ENCODE assay signal across 15 mouse cellular contexts in the genomic region with DNA sequence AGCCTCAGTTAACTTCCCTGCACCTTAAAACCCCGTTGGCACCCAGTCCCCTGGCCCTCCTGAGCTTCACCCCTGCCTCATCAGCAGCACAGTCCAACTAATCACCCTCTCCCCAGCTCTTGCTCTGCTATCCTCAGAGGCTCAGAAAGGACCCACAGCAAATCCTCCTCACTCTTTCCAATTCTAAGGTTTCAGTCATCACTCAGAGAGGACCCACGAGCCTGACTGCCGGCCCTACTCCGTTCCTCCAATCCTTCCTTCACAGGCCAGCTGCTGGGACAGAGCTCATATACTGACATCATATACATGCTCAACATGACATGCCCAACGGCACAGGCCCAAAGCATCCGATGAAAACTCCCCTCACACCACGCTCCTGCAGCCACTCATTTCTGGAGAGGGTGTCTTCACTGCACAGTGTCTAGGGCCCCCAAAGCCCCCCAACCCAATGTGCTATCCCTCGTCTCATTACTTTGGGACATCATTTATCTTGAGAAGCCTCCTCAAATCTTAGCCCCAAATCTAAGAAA. TPM values are rescaled to one million over a fixed set of nuclear protein-coding genes. Genes with fewer than 3 reads are reported as not detected.
A peak's percentile ranks its signal among the peaks of the same experiment; 100 is the strongest.
DNase-seq lines count a peak whose midpoint lies in the region; ATAC-seq lines count a peak whose summit lies in the region.
"Had no signal": no experiment of that assay in that cellular context is flagged by ENCODE, and none has a peak within 500 bp of the region (broad histone marks: within the 10 kb centered on the region; RNA-seq: fewer than 3 reads in every experiment).

No protein-coding gene starts in this region.

- no peaks in the 10 kb centered on the region for H3K27me3 ChIP-seq in forebrain, embryonic 16.5 days (replicated peaks; ENCODE audit: control insufficient read depth, insufficient read depth, low read length)
- no peaks in the 10 kb centered on the region for H3K27me3 ChIP-seq in forebrain, embryonic 14.5 days (replicated peaks; ENCODE audit: control insufficient read depth, insufficient read depth, low read length)
- no peaks in the 10 kb centered on the region for H3K27me3 ChIP-seq in hindbrain, embryonic 15.5 days
- H3K27me3 ChIP-seq in hindbrain, embryonic 11.5 days (ENCODE audit: control insufficient read depth, insufficient read depth, low read length): no peaks in the 10 kb centered on the region
- H3K27me3 ChIP-seq in embryonic facial prominence, embryonic 13.5 days: no peaks in the 10 kb centered on the region
- no peaks in the 10 kb centered on the region for H3K27me3 ChIP-seq in midbrain, embryonic 16.5 days (ENCODE audit: control insufficient read depth, insufficient read depth, low read depth, low read length)
- H3K27me3 ChIP-seq: Patski had no signal

- H3K4me3 ChIP-seq in forebrain, embryonic 16.5 days (replicated peaks; ENCODE audit: low read length): no peak overlapping the region
- H3K4me3 ChIP-seq in forebrain, embryonic 14.5 days (ENCODE audit: low read depth, low read length): no peak overlapping the region
- H3K4me3 ChIP-seq in hindbrain, embryonic 15.5 days: peak overlapping the region; percentile 62
- H3K4me3 ChIP-seq in hindbrain, embryonic 11.5 days (ENCODE audit: low read depth, low read length): no peak overlapping the region
- no peak overlapping the region for H3K4me3 ChIP-seq in embryonic facial prominence, embryonic 13.5 days
- peak overlapping the region; percentile 67 for H3K4me3 ChIP-seq in midbrain, embryonic 16.5 days (ENCODE audit: low read depth, low read length)
- H3K4me3 ChIP-seq: midbrain, embryonic 12.5 days had no signal

- peak overlapping the region; percentile 60 for H3K4me2 ChIP-seq in forebrain, embryonic 16.5 days (ENCODE audit: low read length)
- no peak overlapping the region; the same call in 1 of the 2 replicates for H3K4me2 ChIP-seq in forebrain, embryonic 14.5 days (ENCODE audit: low read length)
- H3K4me2 ChIP-seq in hindbrain, embryonic 15.5 days: peak overlapping the region; percentile 79
- H3K4me2 ChIP-seq in hindbrain, embryonic 11.5 days (replicated peaks; ENCODE audit: low read depth, low read length): no peak overlapping the region
- H3K4me2 ChIP-seq in embryonic facial prominence, embryonic 13.5 days: 0 out of 2 replicates have a peak overlapping the region, but pooled peaks have one; percentile 96
- H3K4me2 ChIP-seq in midbrain, embryonic 16.5 days (ENCODE audit: low read length): peak overlapping the region; percentile 76

- no peaks in the 10 kb centered on the region for H3K9me3 ChIP-seq in forebrain, embryonic 16.5 days (ENCODE audit: control insufficient read depth, low read length)
- H3K9me3 ChIP-seq in forebrain, embryonic 14.5 days (replicated peaks; ENCODE audit: control insufficient read depth, low read length): no peaks in the 10 kb centered on the region
- H3K9me3 ChIP-seq in hindbrain, embryonic 15.5 days: no peaks in the 10 kb centered on the region
- H3K9me3 ChIP-seq in hindbrain, embryonic 11.5 days (ENCODE audit: control insufficient read depth, low read length): no peaks in the 10 kb centered on the region
- H3K9me3 ChIP-seq in embryonic facial prominence, embryonic 13.5 days: no peaks in the 10 kb centered on the region
- no peaks in the 10 kb centered on the region for H3K9me3 ChIP-seq in midbrain, embryonic 16.5 days (replicated peaks; ENCODE audit: control insufficient read depth, low read length, poor library complexity, severe bottlenecking)
- H3K9me3 ChIP-seq: midbrain, embryonic 12.5 days had no signal

- WGBS in forebrain, embryonic 16.5 days: 75% methylated on average over 8 of the region's 8 CpGs
- WGBS in forebrain, embryonic 14.5 days: 80% methylated on average over 8 of the region's 8 CpGs
- 78% methylated on average over 8 of the region's 8 CpGs for WGBS in hindbrain, embryonic 15.5 days
- 80% methylated on average over 8 of the region's 8 CpGs for WGBS in hindbrain, embryonic 11.5 days
- WGBS in embryonic facial prominence, embryonic 13.5 days: 74% methylated on average over 8 of the region's 8 CpGs
- WGBS in midbrain, embryonic 16.5 days: 74% methylated on average over 8 of the region's 8 CpGs

- no peak overlapping the region for H3K27ac ChIP-seq in forebrain, embryonic 16.5 days (ENCODE audit: low read length)
- no peak overlapping the region for H3K27ac ChIP-seq in forebrain, embryonic 14.5 days (ENCODE audit: low read depth, low read length)
- no peak overlapping the region for H3K27ac ChIP-seq in hindbrain, embryonic 15.5 days (replicated peaks)
- H3K27ac ChIP-seq in hindbrain, embryonic 11.5 days (ENCODE audit: low read depth, low read length): no peak overlapping the region
- no peak overlapping the region for H3K27ac ChIP-seq in embryonic facial prominence, embryonic 13.5 days
- no peak overlapping the region for H3K27ac ChIP-seq in midbrain, embryonic 16.5 days (ENCODE audit: low read length)
- H3K27ac ChIP-seq: midbrain, embryonic 12.5 days had no signal

- no peak for ATAC-seq in forebrain, embryonic 16.5 days
- no peak for ATAC-seq in forebrain, embryonic 14.5 days
- no peak for ATAC-seq in hindbrain, embryonic 15.5 days (ENCODE audit: low FRiP score, low read depth)
- ATAC-seq in hindbrain, embryonic 11.5 days (ENCODE audit: low FRiP score): no peak
- no peak for ATAC-seq in embryonic facial prominence, embryonic 13.5 days (ENCODE audit: insufficient number of reproducible peaks, insufficient read depth, low FRiP score, low TSS enrichment, low read depth)
- no peak for ATAC-seq in midbrain, embryonic 16.5 days
- ATAC-seq: Patski had no signal

- no peak overlapping the region for H3K9ac ChIP-seq in forebrain, embryonic 16.5 days (replicated peaks; ENCODE audit: low read depth, low read length)
- no peak overlapping the region for H3K9ac ChIP-seq in forebrain, embryonic 14.5 days (ENCODE audit: low read length)
- 0 out of 2 replicates have a peak overlapping the region, but pooled peaks have one; percentile 73 for H3K9ac ChIP-seq in hindbrain, embryonic 15.5 days
- H3K9ac ChIP-seq in hindbrain, embryonic 11.5 days (ENCODE audit: low read depth, low read length): no peak overlapping the region
- no peak overlapping the region for H3K9ac ChIP-seq in embryonic facial prominence, embryonic 13.5 days
- no peak overlapping the region for H3K9ac ChIP-seq in midbrain, embryonic 16.5 days (ENCODE audit: low read depth, low read length)
- H3K9ac ChIP-seq: midbrain, embryonic 12.5 days had no signal

- H3K36me3 ChIP-seq in forebrain, embryonic 16.5 days (ENCODE audit: control insufficient read depth, insufficient read depth): peaks cover 14% of the 10 kb centered on the region
- peaks cover 21% of the 10 kb centered on the region for H3K36me3 ChIP-seq in forebrain, embryonic 14.5 days (ENCODE audit: control insufficient read depth, insufficient read depth, low read length)
- peaks cover 19% of the 10 kb centered on the region for H3K36me3 ChIP-seq in hindbrain, embryonic 15.5 days
- peaks cover 8% of the 10 kb centered on the region; the same call in 1 of the 2 replicates for H3K36me3 ChIP-seq in hindbrain, embryonic 11.5 days (ENCODE audit: control insufficient read depth, insufficient read depth, low read length)
- peaks cover 20% of the 10 kb centered on the region for H3K36me3 ChIP-seq in embryonic facial prominence, embryonic 13.5 days
- peaks cover 14% of the 10 kb centered on the region for H3K36me3 ChIP-seq in midbrain, embryonic 16.5 days (ENCODE audit: control insufficient read depth, insufficient read depth, low read length)

- peaks cover 5% of the 10 kb centered on the region; the same call in 1 of the 2 replicates for H3K4me1 ChIP-seq in forebrain, embryonic 16.5 days (replicated peaks; ENCODE audit: control insufficient read depth, insufficient read depth, low read length)
- 0 out of 2 replicates have a peak, but pooled peaks cover 6% of the 10 kb centered on the region for H3K4me1 ChIP-seq in forebrain, embryonic 14.5 days (ENCODE audit: control insufficient read depth, insufficient read depth, low read length)
- peaks cover 34% of the 10 kb centered on the region for H3K4me1 ChIP-seq in hindbrain, embryonic 15.5 days (replicated peaks)
- no peaks in the 10 kb centered on the region for H3K4me1 ChIP-seq in hindbrain, embryonic 11.5 days (replicated peaks; ENCODE audit: control insufficient read depth, insufficient read depth, low read length)
- H3K4me1 ChIP-seq in embryonic facial prominence, embryonic 13.5 days: peaks cover 15% of the 10 kb centered on the region; the same call in 1 of the 2 replicates
- H3K4me1 ChIP-seq in midbrain, embryonic 16.5 days (ENCODE audit: control insufficient read depth, insufficient read depth, low read length): 0 out of 2 replicates have a peak, but pooled peaks cover 4% of the 10 kb centered on the region

- no peak for DNase-seq in forebrain, embryonic 14.5 days (ENCODE audit: low spot score)
- no peak for DNase-seq in hindbrain, embryonic 11.5 days (ENCODE audit: low spot score)
- DNase-seq in adipocyte (ENCODE audit: low spot score): no peak
- DNase-seq: adrenal gland, postnatal 10 days; kidney, adult 2 months; thymus, adult 2 months had no signal

RNA-seq across cellular contexts. Expression of a gene that starts 10.1 kb away (rescaled TPM):
- polyA plus RNA-seq in forebrain, embryonic 16.5 days (2015; fragmentation: Nextera tagmentation; extraction: Ambion mirVana): 11.1 and 16.4 TPM in 2 replicates
- 5.0 and 7.8 TPM in 2 replicates for polyA plus RNA-seq in forebrain, embryonic 14.5 days (2014; fragmentation: Nextera tagmentation; extraction: Ambion mirVana)
- polyA plus RNA-seq in hindbrain, embryonic 15.5 days (2015; fragmentation: Nextera tagmentation; extraction: Ambion mirVana): 26.7 and 28.7 TPM in 2 replicates
- 1.9 and 2.1 TPM in 2 replicates for polyA plus RNA-seq in hindbrain, embryonic 11.5 days (2014; fragmentation: Nextera tagmentation; extraction: Ambion mirVana)
- 4.0 and 5.0 TPM in 2 replicates for polyA plus RNA-seq in embryonic facial prominence, embryonic 13.5 days (2015; fragmentation: Nextera tagmentation; extraction: Ambion mirVana)
- 20.2 and 25.6 TPM in 2 replicates for polyA plus RNA-seq in midbrain, embryonic 16.5 days (2015; fragmentation: Nextera tagmentation; extraction: Ambion mirVana)

RNA-seq across cellular contexts. Expression of a gene that starts 18.9 kb away (rescaled TPM):
- polyA plus RNA-seq in forebrain, embryonic 16.5 days (2015; fragmentation: Nextera tagmentation; extraction: Ambion mirVana): 150 and 151 TPM in 2 replicates
- polyA plus RNA-seq in forebrain, embryonic 14.5 days (2014; fragmentation: Nextera tagmentation; extraction: Ambion mirVana): 150 and 151 TPM in 2 replicates
- 125 and 126 TPM in 2 replicates for polyA plus RNA-seq in hindbrain, embryonic 15.5 days (2015; fragmentation: Nextera tagmentation; extraction: Ambion mirVana)
- 126 and 128 TPM in 2 replicates for polyA plus RNA-seq in hindbrain, embryonic 11.5 days (2014; fragmentation: Nextera tagmentation; extraction: Ambion mirVana)
- polyA plus RNA-seq in embryonic facial prominence, embryonic 13.5 days (2015; fragmentation: Nextera tagmentation; extraction: Ambion mirVana): 84.1 and 89.7 TPM in 2 replicates
- polyA plus RNA-seq in midbrain, embryonic 16.5 days (2015; fragmentation: Nextera tagmentation; extraction: Ambion mirVana): 155 and 159 TPM in 2 replicates

RNA-seq across cellular contexts. Expression of a gene that starts 42.9 kb away (rescaled TPM):
- not detected in 2 replicates for polyA plus RNA-seq in forebrain, embryonic 16.5 days (2015; fragmentation: Nextera tagmentation; extraction: Ambion mirVana)
- polyA plus RNA-seq in forebrain, embryonic 14.5 days (2014; fragmentation: Nextera tagmentation; extraction: Ambion mirVana): not detected in 2 replicates
- polyA plus RNA-seq in hindbrain, embryonic 15.5 days (2015; fragmentation: Nextera tagmentation; extraction: Ambion mirVana): not detected in 2 replicates
- polyA plus RNA-seq in hindbrain, embryonic 11.5 days (2014; fragmentation: Nextera tagmentation; extraction: Ambion mirVana): not detected in 2 replicates
- polyA plus RNA-seq in embryonic facial prominence, embryonic 13.5 days (2015; fragmentation: Nextera tagmentation; extraction: Ambion mirVana): not detected in 2 replicates
- polyA plus RNA-seq in midbrain, embryonic 16.5 days (2015; fragmentation: Nextera tagmentation; extraction: Ambion mirVana): not detected in 2 replicates
- polyA plus RNA-seq: limb, embryonic 11.5 days; lung, embryonic 16.5 days; midbrain, embryonic 12.5 days; Patski; spleen, adult 2 months; thymus, adult 2 months had no signal

RNA-seq across cellular contexts. Expression of a gene that starts 53.1 kb away (rescaled TPM):
- 0.32 TPM in 1 of 2 replicates, not detected in the other for polyA plus RNA-seq in forebrain, embryonic 16.5 days (2015; fragmentation: Nextera tagmentation; extraction: Ambion mirVana)
- polyA plus RNA-seq in forebrain, embryonic 14.5 days (2014; fragmentation: Nextera tagmentation; extraction: Ambion mirVana): not detected in 2 replicates
- 0.45 TPM in 1 of 2 replicates, not detected in the other for polyA plus RNA-seq in hindbrain, embryonic 15.5 days (2015; fragmentation: Nextera tagmentation; extraction: Ambion mirVana)
- 5.5 and 12.2 TPM in 2 replicates for polyA plus RNA-seq in hindbrain, embryonic 11.5 days (2014; fragmentation: Nextera tagmentation; extraction: Ambion mirVana)
- polyA plus RNA-seq in embryonic facial prominence, embryonic 13.5 days (2015; fragmentation: Nextera tagmentation; extraction: Ambion mirVana): 20.4 and 29.0 TPM in 2 replicates
- polyA plus RNA-seq in midbrain, embryonic 16.5 days (2015; fragmentation: Nextera tagmentation; extraction: Ambion mirVana): 0.13 and 0.14 TPM in 2 replicates
- polyA plus RNA-seq: Patski; spleen, adult 2 months had no signal

Comparison
In these comparisons a context has a peak if more than half of its experiments do, and no peak if none do; other contexts are left out.
1. H3K4me2 ChIP-seq: peak in forebrain, embryonic 16.5 days (single experiment), hindbrain, embryonic 15.5 days (single experiment), embryonic facial prominence, embryonic 13.5 days (single experiment) and midbrain, embryonic 16.5 days (single experiment); none in forebrain, embryonic 14.5 days (single experiment) and hindbrain, embryonic 11.5 days (single experiment).
2. H3K4me3 ChIP-seq: peak in hindbrain, embryonic 15.5 days (single experiment) and midbrain, embryonic 16.5 days (single experiment); none in forebrain, embryonic 16.5 days (single experiment), forebrain, embryonic 14.5 days (single experiment), hindbrain, embryonic 11.5 days (single experiment) and embryonic facial prominence, embryonic 13.5 days (single experiment).